Mouse (Mus musculus) heart, embryonic 10.5 days (tissue): ENCODE data around the gene Cyp1a2. TPM values are rescaled to one million over a fixed set of nuclear protein-coding genes. Genes with fewer than 3 reads are reported as not detected.
"Not testable (repeated sequence)": the region's sequence is repeated elsewhere in the genome, so short reads cannot be mapped to it uniquely, and the experiment has no call there.

ENCODE experiments used
- DNase-seq: peaks from one replicate; pipeline ENCODE4 v3.0.0-alpha.2; 2017; ENCODE audit warnings: low spot score
- H3K27ac ChIP-seq: fragments of 300-500 bp; sonication (generic); 2 replicates; pipeline ENCODE4 v1.5.1; 2016; ENCODE audit warnings: mild to moderate bottlenecking
- H3K27me3 ChIP-seq: fragments of 300-500 bp; sonication (generic); 2 replicates; pipeline ENCODE4 v1.6.1; 2016; ENCODE audit warnings: mild to moderate bottlenecking; ENCODE audit not compliant: poor library complexity, insufficient read depth, severe bottlenecking
- H3K36me3 ChIP-seq: fragments of 300-500 bp; sonication (generic); 2 replicates; pipeline ENCODE4 v1.6.1; 2016; ENCODE audit warnings: mild to moderate bottlenecking, moderate library complexity
- H3K4me1 ChIP-seq: fragments of 300-500 bp; sonication (generic); 2 replicates; pipeline ENCODE4 v1.6.1; 2016; ENCODE audit warnings: mild to moderate bottlenecking
- H3K4me3 ChIP-seq: fragments of 300-500 bp; sonication (generic); 2 replicates; pipeline ENCODE4 v1.5.1; 2016; ENCODE audit warnings: mild to moderate bottlenecking, moderate library complexity
- H3K9me3 ChIP-seq: fragments of 300-500 bp; sonication (generic); 2 replicates; pipeline ENCODE4 v1.6.1; 2016; ENCODE audit warnings: mild to moderate bottlenecking, moderate library complexity
- WGBS: fragments of 180-500 bp; shearing (Covaris S2); methylation state at CpG from one replicate; pipeline ENCODE4 v1.1.7; 2016; 5-methylcytosine and 5-hydroxymethylcytosine counted together
- polyA plus RNA-seq: library from polyadenylated mRNA; unstranded; fragments of >200 nt; fragmentation: Nextera tagmentation; extraction: Ambion mirVana; gene quantifications from 2 replicates; pipeline ENCODE4 v1.2.1, GENCODE M21; 2016

The Cyp1a2 gene
- not detected in 2 replicates for polyA plus RNA-seq

GRCm38 (mm10) chr9:57683520-57683919, at the start of gene Cyp1a2:
TSS of gene Cyp1a2 (minus strand) at chr9:57683703.
- Histone ChIP-seq H3K36me3 (no peaks in the 10 kb centered on the region), H3K4me1 (no peaks in the 10 kb centered on the region), H3K4me3 (no peak within 1 kb of the TSS), H3K9me3 (no peaks in the 10 kb centered on the region), H3K27ac (no peak within 1 kb of the TSS), H3K27me3 (no peaks in the 10 kb centered on the region)
- DNase-seq, result no peak
- WGBS, result 76% methylated on average over 5 of the region's 5 CpGs

- H3K27ac ChIP-seq, result no peak overlapping the region
- H3K9me3 ChIP-seq, result no peaks in the 10 kb centered on the region
- H3K4me3 ChIP-seq, result no peak overlapping the region
- peaks cover 42% of the 10 kb centered on the region for H3K36me3 ChIP-seq
- no peaks in the 10 kb centered on the region for H3K27me3 ChIP-seq
- WGBS, result 83% methylated on average over 1 of the region's 1 CpGs
- DNase-seq, result no peak
- peaks cover 9% of the 10 kb centered on the region; the same call in 1 of the 2 replicates for H3K4me1 ChIP-seq
Measured at GRCm38 (mm10) chr9:57728312-57728711, 44.8 kb upstream of the Cyp1a2 start.

DNA sequence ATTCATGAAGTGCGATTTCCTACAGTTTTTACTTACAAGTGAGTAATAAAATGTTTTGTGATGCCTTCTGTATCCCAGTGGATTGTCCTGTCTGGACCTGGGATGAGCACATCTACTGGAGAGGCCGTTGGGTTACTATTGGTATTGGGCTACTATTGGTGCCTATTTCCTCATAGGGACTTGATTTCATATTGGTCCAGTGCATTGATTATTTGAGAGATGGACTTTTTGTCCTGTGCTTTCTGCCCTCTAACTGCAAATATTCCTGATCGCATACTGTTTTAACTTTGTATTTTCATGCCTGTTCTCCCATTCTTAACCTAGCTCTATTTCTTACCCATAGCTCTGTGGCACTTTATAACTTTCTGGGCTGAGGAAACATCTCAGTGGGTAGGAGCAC, 41.2 kb upstream of the Cyp1a2 start:
- Histone ChIP-seq H3K9me3 (no peaks in the 10 kb centered on the region), H3K4me1 (peaks cover 9% of the 10 kb centered on the region; the same call in 1 of the 2 replicates), H3K4me3 (no peak overlapping the region), H3K27ac (no peak overlapping the region), H3K36me3 (peaks cover 52% of the 10 kb centered on the region), H3K27me3 (no peaks in the 10 kb centered on the region)
- WGBS, result 94% methylated on average over 3 of the region's 3 CpGs
- no peak for DNase-seq

GRCm38 (mm10) chr9:57723796-57724195, 40.3 kb upstream of the Cyp1a2 start:
- DNase-seq, result no peak
- 85% methylated on average over 5 of the region's 5 CpGs for WGBS
- Histone ChIP-seq H3K27me3 (no peaks in the 10 kb centered on the region), H3K4me3 (no peak overlapping the region), H3K36me3 (peaks cover 52% of the 10 kb centered on the region), H3K27ac (no peak overlapping the region), H3K9me3 (no peaks in the 10 kb centered on the region), H3K4me1 (peaks cover 9% of the 10 kb centered on the region; the same call in 1 of the 2 replicates)

DNA sequence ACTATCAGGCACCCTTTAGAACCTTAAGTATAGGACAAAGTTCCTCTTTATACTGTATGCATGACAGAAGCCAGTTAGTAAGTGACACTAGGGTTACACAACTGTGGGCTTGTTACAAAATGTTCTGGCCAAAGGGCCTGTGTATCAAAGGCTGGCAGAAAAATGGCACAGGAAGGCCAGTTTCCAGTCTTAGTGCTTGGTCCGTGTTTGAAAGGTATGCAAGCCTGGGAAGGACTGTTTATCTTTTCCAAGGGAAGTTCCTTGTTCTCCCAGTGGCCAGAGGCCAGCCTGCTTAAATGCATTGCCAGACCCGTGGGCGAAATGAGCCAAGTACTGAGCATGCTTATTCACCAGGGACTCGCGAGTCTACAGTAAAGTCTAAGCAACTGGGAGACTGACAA, 39.8 kb upstream of the Cyp1a2 start:
- Histone ChIP-seq H3K4me3 (no peak overlapping the region), H3K9me3 (no peaks in the 10 kb centered on the region), H3K36me3 (peaks cover 54% of the 10 kb centered on the region), H3K27me3 (no peaks in the 10 kb centered on the region), H3K27ac (no peak overlapping the region), H3K4me1 (peaks cover 9% of the 10 kb centered on the region; the same call in 1 of the 2 replicates)
- DNase-seq, result no peak
- WGBS, result 61% methylated on average over 5 of the region's 5 CpGs

GRCm38 (mm10) chr9:57722371-57722770, 38.9 kb upstream of the Cyp1a2 start:
- DNase-seq, result no peak
- no peak overlapping the region for H3K4me3 ChIP-seq
- 83% methylated on average over 1 of the region's 1 CpGs for WGBS
- peaks cover 53% of the 10 kb centered on the region for H3K36me3 ChIP-seq
- H3K27ac ChIP-seq, result no peak overlapping the region
- peaks cover 9% of the 10 kb centered on the region; the same call in 1 of the 2 replicates for H3K4me1 ChIP-seq
- H3K27me3 ChIP-seq, result no peaks in the 10 kb centered on the region
- H3K9me3 ChIP-seq, result no peaks in the 10 kb centered on the region

- Histone ChIP-seq H3K27me3 (no peaks in the 10 kb centered on the region), H3K4me3 (no peak overlapping the region), H3K4me1 (0 out of 2 replicates have a peak, but pooled peaks cover under 1% of the 10 kb centered on the region), H3K9me3 (no peaks in the 10 kb centered on the region), H3K27ac (no peak overlapping the region), H3K36me3 (peaks cover 59% of the 10 kb centered on the region)
- DNase-seq, result no peak
- WGBS, result 88% methylated on average over 3 of the region's 3 CpGs
Measured at GRCm38 (mm10) chr9:57720736-57721135, 37.2 kb upstream of the Cyp1a2 start.

- Histone ChIP-seq H3K27me3 (no peaks in the 10 kb centered on the region), H3K4me1 (no peaks in the 10 kb centered on the region), H3K9me3 (no peaks in the 10 kb centered on the region), H3K4me3 (no peak overlapping the region), H3K36me3 (peaks cover 71% of the 10 kb centered on the region), H3K27ac (no peak overlapping the region)
- DNase-seq, result no peak
- 94% methylated on average over 7 of the region's 7 CpGs for WGBS
Measured at GRCm38 (mm10) chr9:57718408-57718807, 34.9 kb upstream of the Cyp1a2 start.

DNA sequence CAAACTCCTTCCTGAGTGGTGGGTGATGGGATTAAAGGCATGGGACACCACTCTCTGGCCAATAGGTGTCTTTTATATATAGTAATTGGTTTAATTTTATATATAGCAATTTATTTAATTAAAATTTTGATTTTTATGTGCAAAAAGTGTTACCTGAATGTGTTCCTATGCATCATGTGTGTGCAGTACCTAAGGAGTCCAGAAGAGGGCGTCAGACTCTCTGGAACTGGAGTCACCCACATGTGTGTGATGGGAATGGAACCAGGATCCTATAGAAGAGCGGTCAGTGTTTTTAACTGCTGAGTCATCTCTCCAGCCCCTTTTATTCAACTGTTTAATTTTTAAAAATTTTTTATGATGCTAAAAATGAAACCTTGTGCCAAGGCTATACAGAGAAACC, 28.7 kb upstream of the Cyp1a2 start:
- no peak overlapping the region for H3K27ac ChIP-seq
- peak; percentile 35 for DNase-seq
- no peak overlapping the region for H3K4me3 ChIP-seq
- H3K27me3 ChIP-seq, result no peaks in the 10 kb centered on the region
- peaks cover 11% of the 10 kb centered on the region; the same call in 1 of the 2 replicates for H3K4me1 ChIP-seq
- no peaks in the 10 kb centered on the region for H3K9me3 ChIP-seq
- peaks cover 45% of the 10 kb centered on the region for H3K36me3 ChIP-seq
- 63% methylated on average over 2 of the region's 2 CpGs for WGBS

DNA sequence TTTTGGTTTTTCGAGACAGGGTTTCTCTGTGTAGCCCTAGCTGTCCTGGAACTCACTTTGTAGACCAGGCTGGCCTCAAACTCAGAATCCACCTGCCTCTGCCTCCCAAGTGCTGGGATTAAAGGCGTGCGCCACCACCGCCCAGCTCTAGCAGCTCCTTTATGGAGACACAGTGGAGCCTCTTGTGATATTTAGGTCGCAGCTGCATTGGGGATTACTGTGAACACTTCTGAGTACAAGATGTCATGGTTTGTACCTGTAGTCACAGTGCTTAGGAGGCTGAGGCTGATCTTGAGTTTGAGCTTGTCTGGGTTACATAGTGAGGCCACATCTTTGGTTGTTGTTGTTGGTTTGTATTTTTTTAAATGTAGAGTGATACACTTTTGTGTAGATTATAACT, 26.7 kb upstream of the Cyp1a2 start:
- H3K27ac ChIP-seq, H3K4me3 ChIP-seq, H3K9me3 ChIP-seq, H3K27me3 ChIP-seq: not testable (repeated sequence)
- DNase-seq, result peak; percentile 28
- Histone ChIP-seq H3K4me1 (peaks cover 11% of the 10 kb centered on the region; the same call in 1 of the 2 replicates), H3K36me3 (peaks cover 25% of the 10 kb centered on the region)
- 91% methylated on average over 5 of the region's 5 CpGs for WGBS

DNA sequence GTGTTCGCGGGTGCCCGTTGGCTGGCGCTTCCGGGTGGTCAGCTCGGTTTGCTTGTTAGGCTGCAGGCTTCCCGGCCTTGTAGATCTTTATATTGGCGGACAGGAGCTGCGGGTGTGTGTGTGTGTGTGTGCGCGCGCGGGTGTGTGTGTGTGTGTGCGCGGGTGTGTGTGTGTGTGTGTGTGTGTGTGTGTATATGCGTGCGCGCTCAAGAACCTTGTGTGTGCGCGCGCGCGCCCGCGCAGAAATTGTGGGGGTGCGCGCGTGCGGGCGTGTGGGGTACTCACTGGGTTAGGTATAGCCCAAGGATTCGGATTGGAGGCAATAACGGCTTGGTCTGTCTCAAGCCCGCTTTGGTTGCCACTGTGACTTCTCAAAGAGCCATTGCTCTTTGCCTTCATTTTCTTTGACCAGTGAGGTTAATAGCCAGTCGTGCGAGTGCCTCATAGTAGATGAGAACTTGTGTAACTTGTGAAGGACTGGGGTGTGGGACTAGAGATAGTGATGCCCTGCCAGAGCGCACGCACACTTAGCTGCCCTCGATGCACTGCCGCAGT, 25.3 kb upstream of the Cyp1a2 start:
- H3K4me3 ChIP-seq, result peak overlapping the region; percentile 99
- peaks cover 11% of the 10 kb centered on the region; the same call in 1 of the 2 replicates for H3K4me1 ChIP-seq
- 2% methylated on average over 39 of the region's 39 CpGs for WGBS
- peaks cover 15% of the 10 kb centered on the region for H3K36me3 ChIP-seq
- no peak for DNase-seq
- H3K9me3 ChIP-seq, result no peaks in the 10 kb centered on the region
- H3K27ac ChIP-seq, result peak overlapping the region; percentile 98
- no peaks in the 10 kb centered on the region for H3K27me3 ChIP-seq

DNA sequence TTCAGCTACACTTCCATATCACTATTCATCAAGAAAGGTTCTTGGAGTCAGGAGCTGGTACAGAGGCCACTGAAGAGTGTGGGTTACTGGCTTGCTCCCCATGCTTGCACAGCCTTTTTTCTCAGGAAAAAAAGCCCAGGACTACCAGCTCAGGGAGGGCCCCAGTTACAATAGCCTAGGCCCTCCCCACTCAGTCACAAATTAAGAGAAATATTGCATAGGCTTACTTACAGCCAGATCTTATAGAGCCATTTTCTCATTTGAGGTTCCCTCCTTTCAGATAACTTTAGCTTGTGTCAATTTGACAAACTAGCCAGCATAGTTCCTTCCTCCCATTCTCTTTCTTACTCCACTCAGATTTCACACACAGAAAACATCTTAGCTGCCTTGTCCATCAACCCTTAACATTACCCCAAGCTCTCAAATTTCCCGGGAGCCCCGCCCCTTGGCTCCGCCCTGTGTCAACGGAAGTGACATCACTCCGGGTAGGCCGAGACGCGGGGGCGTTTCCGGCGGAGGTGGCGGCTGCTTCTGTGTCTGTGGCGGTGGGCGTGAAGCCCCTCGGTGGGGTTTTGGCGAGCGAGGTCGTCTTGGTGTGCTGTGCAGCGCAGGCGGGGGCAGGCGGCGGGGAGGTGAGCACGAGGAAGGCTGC, 24.7 kb upstream of the Cyp1a2 start, which contains the start of gene Edc3:
Gene Edc3 (plus strand): TSS at position 473 of the 652 bp plus-strand sequence.
- H3K27ac ChIP-seq, result peak within 1 kb of the TSS; percentile 98
- under 1% methylated on average over 23 of the region's 23 CpGs for WGBS
- peaks cover 10% of the 10 kb centered on the region for H3K36me3 ChIP-seq

GRCm38 (mm10) chr9:57706496-57706895, 23.0 kb upstream of the Cyp1a2 start:
- DNase-seq, result no peak
- Histone ChIP-seq H3K27me3 (no peaks in the 10 kb centered on the region), H3K27ac (no peak overlapping the region), H3K4me3 (no peak overlapping the region), H3K36me3 (no peaks in the 10 kb centered on the region), H3K9me3 (no peaks in the 10 kb centered on the region), H3K4me1 (peaks cover 11% of the 10 kb centered on the region; the same call in 1 of the 2 replicates)
- 87% methylated on average over 3 of the region's 3 CpGs for WGBS

More for the DNA sequence above, 24.7 kb upstream of the Cyp1a2 start, which contains the start of gene Edc3:
- no peaks in the 10 kb centered on the region for H3K9me3 ChIP-seq
- H3K27me3 ChIP-seq, result no peaks in the 10 kb centered on the region
- H3K4me1 ChIP-seq, result peaks cover 11% of the 10 kb centered on the region; the same call in 1 of the 2 replicates
- DNase-seq, result peak; percentile 95
- peak within 1 kb of the TSS; percentile 99 for H3K4me3 ChIP-seq
